Mouse (Mus musculus) intestine, embryonic 16.5 days (tissue): ENCODE data around the gene Pxk. TPM values are rescaled to one million over a fixed set of nuclear protein-coding genes. Genes with fewer than 3 reads are reported as not detected.

Source experiments
- ATAC-seq: fragments of 200-750 bp; cut with Nextera tagmentation; 2 replicates; pipeline ENCODE4 v1.8.0; 2017; ENCODE audit warnings: moderate TSS enrichment, moderate library complexity
- H3K27ac ChIP-seq: fragments of 300-500 bp; sonication (generic); 2 replicates; pipeline ENCODE4 v1.5.1; 2014; ENCODE audit warnings: mild to moderate bottlenecking, low read length
- H3K27me3 ChIP-seq: fragments of 300-500 bp; sonication (generic); replicated peaks from 2 replicates; pipeline ENCODE4 v1.6.1; 2014; ENCODE audit warnings: low read length, control low read depth, mixed read lengths; ENCODE audit not compliant: control insufficient read depth, insufficient read depth
- H3K36me3 ChIP-seq: fragments of 300-500 bp; sonication (generic); 2 replicates; pipeline ENCODE4 v1.6.1; 2014; ENCODE audit warnings: low read length, control low read depth; ENCODE audit not compliant: control insufficient read depth, insufficient read depth
- H3K4me1 ChIP-seq: fragments of 300-500 bp; sonication (generic); 2 replicates; pipeline ENCODE4 v1.6.1; 2014; ENCODE audit warnings: low read length, control low read depth, mixed read lengths; ENCODE audit not compliant: control insufficient read depth, insufficient read depth
- H3K4me2 ChIP-seq: fragments of 300-500 bp; sonication (generic); 2 replicates; pipeline ENCODE4 v1.6.1; 2014; ENCODE audit warnings: low read depth, low read length, control low read depth
- H3K4me3 ChIP-seq: fragments of 300-500 bp; sonication (generic); 2 replicates; pipeline ENCODE4 v1.5.1; 2014; ENCODE audit warnings: mild to moderate bottlenecking, low read length
- H3K9ac ChIP-seq: fragments of 300-500 bp; sonication (generic); 2 replicates; pipeline ENCODE4 v1.6.1; 2014; ENCODE audit warnings: low read depth, low read length
- H3K9me3 ChIP-seq: fragments of 300-500 bp; sonication (generic); 2 replicates; pipeline ENCODE4 v1.6.1; 2016; ENCODE audit warnings: low read length, control low read depth; ENCODE audit not compliant: control insufficient read depth
- WGBS: fragments of 180-500 bp; shearing (Covaris S2); extraction: QIAGEN DNeasy Blood & Tissue Kit; methylation state at CpG from one replicate; pipeline ENCODE4 v1.1.7; 2014; 5-methylcytosine and 5-hydroxymethylcytosine counted together
- polyA plus RNA-seq: library from polyadenylated mRNA; unstranded; fragments of >200 nt; fragmentation: Nextera tagmentation; extraction: Ambion mirVana; gene quantifications from 2 replicates; pipeline ENCODE4 v1.2.1, GENCODE M21; 2015

Pxk gene
- polyA plus RNA-seq, 1 experiment from 2014 or later: 40.4 TPM

GRCm38 (mm10) chr14:8176251-8176650, 78.2 kb downstream of the Pxk start:
- Histone ChIP-seq H3K4me3 (no peak overlapping the region), H3K9ac (no peak overlapping the region), H3K4me2 (no peak overlapping the region), H3K9me3 (no peaks in the 10 kb centered on the region), H3K27ac (no peak overlapping the region), H3K36me3 (no peaks in the 10 kb centered on the region), H3K27me3 (no peaks in the 10 kb centered on the region), H3K4me1 (peaks cover 6% of the 10 kb centered on the region)
- WGBS: 47% methylated on average over 5 of the region's 5 CpGs
- ATAC-seq: no peak

GRCm38 (mm10) chr14:8180371-8181035, 82.5 kb downstream of the Pxk start:
- H3K4me2 ChIP-seq: no peak overlapping the region
- ATAC-seq: no peak
- WGBS: 67% methylated on average over 4 of the region's 4 CpGs
- no peaks in the 10 kb centered on the region for H3K27me3 ChIP-seq
- no peaks in the 10 kb centered on the region for H3K9me3 ChIP-seq
- no peak overlapping the region for H3K27ac ChIP-seq
- no peaks in the 10 kb centered on the region for H3K36me3 ChIP-seq
- no peak overlapping the region for H3K9ac ChIP-seq
- no peak overlapping the region for H3K4me3 ChIP-seq
- no peaks in the 10 kb centered on the region for H3K4me1 ChIP-seq

DNA sequence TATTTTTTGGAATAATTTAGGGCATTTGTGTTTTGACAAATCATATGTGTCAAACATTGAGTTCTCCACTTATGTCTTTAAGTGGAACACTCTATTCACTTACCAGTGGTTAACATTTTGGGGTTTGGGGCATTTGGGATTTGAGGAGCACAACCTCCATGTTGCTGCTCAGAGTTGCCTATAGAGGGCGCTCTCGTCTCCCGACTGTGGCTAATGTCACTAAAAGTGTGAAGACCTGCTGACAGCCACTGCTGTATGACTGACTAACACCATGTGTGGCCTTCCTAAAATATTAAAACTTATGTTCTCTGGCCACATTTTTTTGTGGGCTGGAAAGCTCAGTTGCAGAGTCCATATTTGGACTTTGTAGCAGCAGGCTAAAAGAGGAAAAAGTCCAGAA, 85.3 kb downstream of the Pxk start:
- no peak overlapping the region for H3K4me3 ChIP-seq
- no peak overlapping the region for H3K4me2 ChIP-seq
- H3K27ac ChIP-seq: no peak overlapping the region
- no peak for ATAC-seq
- no peak overlapping the region for H3K9ac ChIP-seq
- H3K9me3 ChIP-seq: no peaks in the 10 kb centered on the region
- 66% methylated on average over 3 of the region's 3 CpGs for WGBS
- H3K4me1 ChIP-seq: no peaks in the 10 kb centered on the region
- H3K36me3 ChIP-seq: no peaks in the 10 kb centered on the region
- H3K27me3 ChIP-seq: no peaks in the 10 kb centered on the region

- Histone ChIP-seq H3K27ac (no peak overlapping the region), H3K9me3 (no peaks in the 10 kb centered on the region), H3K4me3 (no peak overlapping the region), H3K27me3 (no peaks in the 10 kb centered on the region), H3K4me2 (no peak overlapping the region), H3K36me3 (no peaks in the 10 kb centered on the region), H3K4me1 (no peaks in the 10 kb centered on the region), H3K9ac (no peak overlapping the region)
- WGBS: 89% methylated on average over 6 of the region's 6 CpGs
- no peak for ATAC-seq
These were observed 88.5 kb downstream of the Pxk start for GRCm38 (mm10) chr14:8186278-8187045.

- no peak overlapping the region for H3K9ac ChIP-seq
- no peaks in the 10 kb centered on the region for H3K9me3 ChIP-seq
- H3K4me3 ChIP-seq: no peak overlapping the region
- WGBS: 94% methylated on average over 3 of the region's 3 CpGs
- H3K27me3 ChIP-seq: no peaks in the 10 kb centered on the region
- no peak overlapping the region for H3K4me2 ChIP-seq
- no peaks in the 10 kb centered on the region for H3K4me1 ChIP-seq
- no peak overlapping the region for H3K27ac ChIP-seq
- no peak for ATAC-seq
- H3K36me3 ChIP-seq: no peaks in the 10 kb centered on the region
These were observed 92.5 kb downstream of the Pxk start for GRCm38 (mm10) chr14:8190556-8190955.

DNA sequence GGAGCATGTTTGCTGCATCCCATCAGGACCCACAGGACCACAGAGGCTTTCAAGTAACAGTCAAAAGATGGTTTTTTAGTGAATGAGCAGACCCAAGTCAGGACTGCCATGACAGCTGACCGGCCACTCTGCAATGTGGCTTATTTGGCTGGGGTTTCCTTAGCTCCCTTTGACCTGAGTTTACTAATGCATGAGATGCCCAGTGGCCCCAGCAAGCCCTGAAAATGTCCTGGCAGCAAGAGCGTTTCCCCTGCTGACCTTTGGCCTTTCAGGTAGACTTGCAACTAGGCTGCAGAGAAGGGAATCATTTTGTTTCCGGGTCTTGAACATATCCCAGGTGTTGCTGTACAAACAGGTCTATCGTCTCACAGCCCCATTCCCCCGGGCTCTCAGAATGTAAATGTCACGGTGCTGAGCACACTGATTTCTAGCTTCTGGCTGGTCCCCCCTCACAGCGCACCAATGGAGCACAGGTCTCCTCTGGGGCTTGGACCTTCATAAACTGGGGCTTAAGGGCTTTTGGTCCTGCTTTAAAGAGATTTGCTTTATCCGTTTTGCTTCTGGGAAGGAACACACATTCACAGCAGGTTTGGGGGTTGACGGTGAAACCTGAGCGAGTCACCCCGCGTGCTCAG, 93.4 kb downstream of the Pxk start:
- Histone ChIP-seq H3K4me2 (no peak overlapping the region), H3K27ac (no peak overlapping the region), H3K9ac (no peak overlapping the region), H3K36me3 (no peaks in the 10 kb centered on the region), H3K27me3 (no peaks in the 10 kb centered on the region), H3K4me3 (no peak overlapping the region), H3K4me1 (no peaks in the 10 kb centered on the region), H3K9me3 (no peaks in the 10 kb centered on the region)
- peak; percentile 23; the same call in 1 of the 2 replicates for ATAC-seq
- WGBS: 62% methylated on average over 12 of the region's 12 CpGs

- ATAC-seq: no peak
- 86% methylated on average over 6 of the region's 6 CpGs for WGBS
- Histone ChIP-seq H3K9ac (no peak overlapping the region), H3K9me3 (no peaks in the 10 kb centered on the region), H3K4me1 (no peaks in the 10 kb centered on the region), H3K27me3 (no peaks in the 10 kb centered on the region), H3K27ac (no peak overlapping the region), H3K4me3 (no peak overlapping the region), H3K36me3 (no peaks in the 10 kb centered on the region), H3K4me2 (no peak overlapping the region)
These were observed 94.7 kb downstream of the Pxk start for GRCm38 (mm10) chr14:8192727-8193126.

- Histone ChIP-seq H3K9me3 (no peaks in the 10 kb centered on the region), H3K27me3 (no peaks in the 10 kb centered on the region), H3K4me3 (no peak overlapping the region), H3K4me1 (no peaks in the 10 kb centered on the region), H3K4me2 (no peak overlapping the region), H3K9ac (no peak overlapping the region), H3K27ac (no peak overlapping the region), H3K36me3 (no peaks in the 10 kb centered on the region)
- WGBS: 75% methylated on average over 5 of the region's 5 CpGs
- no peak for ATAC-seq
These were observed 102.8 kb downstream of the Pxk start for GRCm38 (mm10) chr14:8200769-8201168.

GRCm38 (mm10) chr14:8201715-8202114, 103.7 kb downstream of the Pxk start:
- 81% methylated on average over 3 of the region's 3 CpGs for WGBS
- Histone ChIP-seq H3K27ac (no peak overlapping the region), H3K9me3 (no peaks in the 10 kb centered on the region), H3K4me3 (no peak overlapping the region), H3K9ac (no peak overlapping the region), H3K4me1 (no peaks in the 10 kb centered on the region), H3K4me2 (no peak overlapping the region), H3K36me3 (no peaks in the 10 kb centered on the region), H3K27me3 (no peaks in the 10 kb centered on the region)
- no peak for ATAC-seq
